Mouse (Mus musculus) embryo, embryonic 11 days (tissue): Measurements from ENCODE around the gene B3galt4.
A peak's percentile ranks its signal among the peaks of the same experiment; 100 is the strongest.
"Not testable (repeated sequence)": the region's sequence is repeated elsewhere in the genome, so short reads cannot be mapped to it uniquely, and the experiment has no call there.

Source experiments
- DNase-seq: peaks from one replicate; pipeline ENCODE4 v3.0.0-alpha.2; 2015

Gene B3galt4

GRCm38 (mm10) chr17:33919351-33920281 is 31.7 kb downstream of the B3galt4 start:
- DNase-seq = peak; percentile 67

DNA sequence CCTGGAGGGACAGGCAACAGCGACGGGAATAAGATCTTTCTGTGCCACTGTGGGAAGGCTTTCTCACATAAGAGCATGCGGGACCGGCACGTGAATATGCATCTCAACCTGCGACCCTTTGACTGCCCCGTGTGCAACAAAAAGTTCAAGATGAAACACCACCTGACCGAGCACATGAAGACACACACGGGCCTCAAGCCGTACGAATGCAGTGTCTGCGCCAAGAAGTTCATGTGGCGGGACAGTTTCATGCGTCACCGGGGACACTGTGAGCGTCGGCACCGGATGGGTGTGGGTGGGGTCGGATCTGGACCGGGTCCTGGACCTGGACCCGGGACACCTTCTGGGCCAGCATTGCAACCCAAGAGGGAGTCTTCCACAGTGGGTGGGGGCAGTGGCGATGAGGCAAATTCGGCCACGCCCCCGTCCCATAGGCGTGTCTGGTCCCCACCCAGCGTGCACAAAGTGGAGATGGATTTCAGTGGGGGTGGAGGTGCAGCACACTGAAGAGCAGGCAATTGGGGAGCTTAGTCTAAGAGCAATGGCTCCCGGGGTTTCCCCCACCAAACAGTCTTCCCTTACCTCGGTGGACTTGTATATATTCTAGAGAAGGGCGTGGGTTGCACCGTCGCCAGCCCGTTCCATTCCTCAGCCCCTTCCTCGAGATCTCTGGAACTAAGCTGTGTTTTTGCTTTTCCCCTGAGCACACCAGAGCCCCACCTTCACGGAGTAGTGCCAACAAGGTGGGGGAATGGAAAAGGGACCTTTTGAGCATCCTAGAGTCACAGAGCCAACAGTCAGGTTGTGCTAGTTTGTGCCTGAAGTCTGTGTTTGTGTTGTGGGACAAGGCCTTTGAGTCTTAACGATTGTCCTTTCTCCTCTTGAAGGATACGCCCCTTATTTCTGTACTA is 32.7 kb downstream of the B3galt4 start:
- DNase-seq = no peak

GRCm38 (mm10) chr17:33917656-33918292 is 33.5 kb downstream of the B3galt4 start:
- DNase-seq = no peak

GRCm38 (mm10) chr17:33916847-33917655 is 34.2 kb downstream of the B3galt4 start:
- no peak for DNase-seq

DNA sequence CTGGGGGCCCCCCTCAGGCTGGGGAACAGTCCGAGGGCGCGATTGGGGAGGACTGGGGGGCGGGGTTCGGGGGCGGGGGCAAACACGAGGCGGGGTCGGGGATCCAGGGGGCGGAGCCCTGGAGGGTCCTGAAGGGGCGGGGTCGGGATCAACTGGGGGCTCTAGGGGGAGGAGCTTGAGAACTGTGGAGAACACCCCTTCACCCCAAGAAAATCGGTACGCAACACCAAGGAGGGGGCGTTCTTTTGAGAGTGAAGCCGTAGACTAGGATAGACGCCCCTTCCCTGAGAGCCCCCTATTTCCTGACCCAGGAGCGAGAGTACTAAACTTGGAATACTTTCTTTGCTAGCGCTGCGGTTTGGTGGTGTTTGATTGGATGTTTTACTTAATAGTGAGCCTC is 35.0 kb downstream of the B3galt4 start:
- peak; percentile 89 for DNase-seq

DNA sequence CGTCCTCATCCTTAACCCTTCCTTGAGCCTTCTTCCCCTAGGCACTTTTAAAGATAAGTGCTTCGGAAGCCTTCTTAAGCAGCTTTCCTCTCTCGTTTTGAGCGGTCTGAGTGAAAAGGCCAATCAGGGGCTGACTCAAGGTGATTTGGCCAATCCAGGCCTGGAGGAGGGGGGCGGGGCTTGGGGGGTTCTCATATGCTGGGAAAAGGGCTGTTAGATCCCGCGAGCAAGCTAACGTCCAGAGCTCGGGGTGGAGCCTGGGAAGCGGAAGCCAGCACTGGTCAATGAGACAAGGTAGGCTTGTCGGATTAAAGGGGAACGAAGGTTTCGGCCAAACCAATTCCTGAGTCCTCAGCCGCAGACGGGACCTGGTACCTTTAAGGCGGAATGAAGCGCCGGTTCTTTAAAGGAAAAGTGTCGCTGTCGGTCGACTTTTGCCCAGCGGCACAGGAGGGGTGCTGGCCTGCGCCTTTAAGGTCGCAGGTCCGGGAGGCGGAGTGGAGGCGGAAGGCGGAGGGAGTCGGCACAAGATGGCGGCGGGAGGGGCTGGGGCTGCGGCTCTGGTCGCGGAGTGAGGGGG is 35.5 kb downstream of the B3galt4 start, which contains the start of the genes Tapbp and Zbtb22:
Gene Tapbp, plus strand, starts transcription at position 229 of the 580 bp plus-strand sequence.
Gene Zbtb22, plus strand, starts transcription at position 234 of the 580 bp plus-strand sequence.
- DNase-seq = peak; percentile 98

DNA sequence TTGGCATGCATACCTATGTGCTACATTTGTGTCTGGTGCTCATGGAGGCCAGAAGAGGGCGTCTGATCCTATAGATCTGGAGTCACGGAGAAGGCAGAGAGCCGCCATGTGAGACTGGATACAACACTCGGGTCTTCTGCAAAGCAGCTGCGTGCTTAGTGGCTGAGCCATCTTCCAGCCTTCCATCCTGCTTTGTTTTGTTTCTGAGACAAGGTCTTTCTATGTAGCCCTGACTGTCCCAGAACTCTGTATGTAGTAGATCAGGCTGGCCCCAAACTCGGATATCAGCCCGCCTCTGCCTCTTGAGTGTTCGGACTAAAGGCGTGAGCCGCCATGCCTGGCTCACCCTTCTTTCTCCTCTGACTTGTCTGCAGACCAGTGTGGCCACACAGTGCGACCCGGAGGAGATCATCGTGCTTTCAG is 36.3 kb downstream of the B3galt4 start:
- DNase-seq = no peak

DNA sequence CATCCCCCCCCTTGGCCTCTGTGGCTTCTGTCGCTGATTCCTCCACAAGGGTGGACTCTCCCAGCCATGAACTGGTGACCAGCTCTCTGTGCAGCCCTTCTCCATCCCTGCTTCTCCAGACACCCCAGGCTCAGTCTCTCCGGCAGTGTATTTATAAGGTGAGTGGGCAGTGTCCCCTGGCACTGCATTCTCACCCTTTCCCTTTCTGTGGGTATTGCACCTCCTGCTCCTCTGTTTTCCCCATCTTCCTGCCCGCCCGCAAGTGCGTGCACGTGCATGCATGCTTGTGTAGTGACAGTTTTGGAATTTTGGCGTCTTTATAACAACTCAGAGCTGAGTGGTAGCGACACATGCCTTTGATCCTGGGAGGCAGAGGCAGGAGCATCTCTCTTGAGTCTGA is 37.4 kb downstream of the B3galt4 start:
- DNase-seq = no peak

GRCm38 (mm10) chr17:33913264-33913663 is 38.0 kb downstream of the B3galt4 start:
- no peak for DNase-seq

DNA sequence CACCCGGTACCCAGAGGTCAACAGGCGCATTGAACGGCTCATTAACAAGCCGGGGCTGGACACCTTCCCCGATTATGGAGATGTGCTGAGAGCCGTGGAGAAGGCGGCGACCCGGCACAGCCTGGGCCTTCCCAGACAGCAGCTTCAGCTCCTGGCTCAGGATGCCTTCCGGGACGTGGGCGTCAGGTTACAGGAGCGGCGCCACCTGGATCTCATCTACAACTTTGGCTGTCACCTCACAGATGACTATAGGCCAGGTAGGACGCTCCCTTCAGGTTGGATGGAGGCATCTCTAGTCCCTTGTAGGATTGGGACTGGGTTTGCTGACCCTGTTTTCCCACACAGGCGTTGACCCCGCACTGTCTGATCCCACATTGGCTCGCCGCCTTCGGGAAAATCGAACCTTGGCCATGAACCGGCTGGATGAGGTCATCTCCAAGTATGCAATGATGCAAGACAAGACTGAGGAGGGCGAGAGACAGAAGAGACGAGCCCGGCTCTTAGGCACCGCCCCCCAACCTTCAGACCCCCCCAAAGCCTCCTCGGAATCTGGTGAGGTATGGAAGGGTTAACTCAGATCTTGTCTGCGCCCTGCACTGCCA is 39.4 kb downstream of the B3galt4 start:
- DNase-seq = no peak

GRCm38 (mm10) chr17:33911052-33911812 is 40.1 kb downstream of the B3galt4 start:
- no peak for DNase-seq

DNA sequence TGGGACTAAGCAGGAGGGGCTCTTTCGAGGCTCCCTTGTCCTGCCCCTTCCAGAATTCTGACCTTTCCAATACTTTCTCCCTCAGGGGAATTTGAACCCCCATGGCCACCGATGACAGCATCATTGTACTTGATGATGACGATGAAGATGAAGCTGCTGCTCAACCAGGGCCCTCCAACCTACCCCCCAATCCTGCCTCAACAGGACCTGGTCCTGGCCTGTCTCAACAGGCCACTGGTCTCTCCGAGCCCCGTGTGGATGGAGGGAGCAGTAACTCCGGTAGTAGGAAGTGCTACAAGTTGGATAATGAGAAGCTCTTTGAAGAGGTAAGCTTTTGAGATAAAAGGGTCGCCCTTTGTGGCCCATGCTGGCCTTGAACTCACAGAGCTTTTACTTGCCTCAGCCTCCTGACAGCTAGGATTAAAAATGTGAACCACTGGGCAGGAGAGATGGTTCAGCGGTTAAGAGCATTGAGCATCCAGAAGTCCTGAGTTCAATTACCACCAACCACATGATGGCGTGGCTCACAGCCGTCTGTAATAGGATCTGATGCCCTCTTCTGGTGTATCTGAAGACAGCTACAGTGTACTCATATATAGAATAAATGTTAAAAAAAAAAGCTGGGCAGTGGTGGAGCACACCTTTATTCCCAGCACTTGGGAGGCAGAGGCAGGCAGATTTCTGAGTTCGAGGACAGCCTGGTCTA is 40.8 kb downstream of the B3galt4 start:
- DNase-seq = no peak

DNA sequence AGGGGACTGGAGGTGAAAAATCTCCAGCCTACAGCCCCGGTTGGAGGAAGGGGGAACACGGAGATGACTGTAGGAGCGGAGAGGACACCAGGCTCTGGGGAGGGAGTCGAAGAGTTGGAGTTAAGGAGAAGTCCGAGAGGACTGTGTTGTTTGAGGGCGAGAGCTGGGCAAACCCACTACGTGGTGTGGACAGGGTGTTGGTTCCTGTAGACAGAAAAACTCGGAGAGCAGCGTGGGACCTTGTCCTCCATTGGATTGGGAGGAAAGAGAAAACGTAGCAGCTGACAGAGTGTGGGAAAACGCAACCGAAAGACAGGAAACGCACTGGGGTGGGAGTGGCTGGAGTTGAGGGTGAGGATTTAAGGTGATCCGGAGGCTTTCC is 41.4 kb downstream of the B3galt4 start:
- no peak for DNase-seq

GRCm38 (mm10) chr17:33909077-33909868 is 42.0 kb downstream of the B3galt4 start, which contains the start of gene Daxx:
Daxx (plus strand) TSS chr17:33909414.
- DNase-seq = peak; percentile 100

- peak; percentile 57 for DNase-seq
Observed at GRCm38 (mm10) chr17:33908331-33909076, 42.8 kb downstream of the B3galt4 start.

- not testable (repeated sequence) for DNase-seq
Observed at GRCm38 (mm10) chr17:33904835-33905234, 46.5 kb downstream of the B3galt4 start, which contains the start of gene Platr17. Platr17 (plus strand) TSS chr17:33905135.

DNA sequence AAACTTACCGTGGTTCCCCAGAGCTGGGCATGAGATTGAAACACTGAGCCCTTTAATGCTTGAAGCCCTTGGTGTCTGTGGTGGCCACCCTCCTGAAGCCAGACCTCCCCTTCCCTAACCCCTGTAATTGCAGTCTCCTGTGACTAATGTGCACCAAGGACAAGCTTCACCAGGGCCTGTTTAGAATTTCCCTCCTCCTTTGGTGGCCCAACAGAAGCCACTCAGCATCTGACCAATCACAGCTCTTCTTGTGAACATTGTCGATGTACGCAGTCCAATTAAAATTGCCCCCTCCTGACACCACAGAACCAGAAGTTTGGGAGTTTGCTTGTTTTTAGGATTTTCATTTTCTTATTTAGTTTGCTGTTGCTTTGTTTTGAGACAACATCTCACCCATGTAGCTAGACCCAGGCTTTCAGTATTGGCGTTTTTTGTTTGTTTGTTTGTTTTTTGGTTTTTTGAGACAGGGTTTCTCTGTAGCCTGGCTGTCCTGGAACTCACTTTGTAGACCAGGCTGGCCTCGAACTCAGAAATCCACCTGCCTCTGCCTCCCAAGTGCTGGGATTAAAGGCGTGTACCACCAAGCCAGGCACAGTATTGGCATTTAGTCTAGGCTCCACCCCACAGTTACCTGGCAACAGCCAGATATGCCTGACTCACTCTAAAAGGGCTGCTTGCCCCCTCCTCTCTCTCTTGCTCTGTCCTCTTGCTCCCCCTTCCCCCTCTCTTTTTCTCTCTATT is 47.2 kb downstream of the B3galt4 start:
- not testable (repeated sequence) for DNase-seq
